ENCODE assay signal across 24 mouse cellular contexts in genomic region chr5:147502921-147503320, GRCm38 (mm10).
DNase-seq lines count a peak whose midpoint lies in the region; ATAC-seq and TF ChIP-seq lines count a peak whose summit lies in the region.
"Had no signal": no experiment of that assay in that cellular context is flagged by ENCODE, and none has a peak within 500 bp of the region (broad histone marks: within the 10 kb centered on the region; RNA-seq: fewer than 3 reads in every experiment).

No protein-coding gene starts in this region.

- no peaks in the 10 kb centered on the region for H3K9me3 ChIP-seq in heart, embryonic 11.5 days (replicated peaks; ENCODE audit: control insufficient read depth, low read length)
- no peaks in the 10 kb centered on the region for H3K9me3 ChIP-seq in stomach, postnatal 0 days (ENCODE audit: control insufficient read depth, low read length)
- H3K9me3 ChIP-seq: embryonic facial prominence, embryonic 13.5 days; embryonic facial prominence, embryonic 15.5 days; forebrain, embryonic 10.5 days; forebrain, embryonic 12.5 days had no signal

- WGBS in heart, embryonic 11.5 days (ENCODE audit: insufficient replicate concordance) = 66% methylated on average over 2 of the region's 2 CpGs
- 67% methylated on average over 2 of the region's 2 CpGs for WGBS in stomach, postnatal 0 days

- H3K27me3 ChIP-seq in heart, embryonic 11.5 days (ENCODE audit: control insufficient read depth, insufficient read depth, low read length) = no peaks in the 10 kb centered on the region
- no peaks in the 10 kb centered on the region for H3K27me3 ChIP-seq in stomach, postnatal 0 days (ENCODE audit: control insufficient read depth, insufficient read depth, low read length)
- H3K27me3 ChIP-seq: embryonic facial prominence, embryonic 13.5 days; embryonic facial prominence, embryonic 15.5 days; forebrain, embryonic 12.5 days; Patski had no signal

- H3K27ac ChIP-seq in heart, embryonic 11.5 days (ENCODE audit: low read depth, low read length) = no peak overlapping the region
- H3K27ac ChIP-seq in stomach, postnatal 0 days (replicated peaks) = no peak overlapping the region
- H3K27ac ChIP-seq: embryonic facial prominence, embryonic 13.5 days; embryonic facial prominence, embryonic 15.5 days; forebrain, embryonic 10.5 days; forebrain, embryonic 12.5 days had no signal

- no peak overlapping the region for H3K4me3 ChIP-seq in heart, embryonic 11.5 days (ENCODE audit: low read depth, low read length)
- no peak overlapping the region for H3K4me3 ChIP-seq in stomach, postnatal 0 days (ENCODE audit: low read depth, low read length)
- H3K4me3 ChIP-seq: embryonic facial prominence, embryonic 13.5 days; embryonic facial prominence, embryonic 15.5 days; erythroblast, embryonic 14.5 days; forebrain, embryonic 10.5 days; forebrain, embryonic 12.5 days had no signal

- TF ChIP-seq CTCF in stomach, postnatal 0 days (IDR thresholded peaks at IDR 0.05; ENCODE audit: low read depth) = no peak

- no peak overlapping the region for H3K4me2 ChIP-seq in heart, embryonic 11.5 days
- no peak overlapping the region for H3K4me2 ChIP-seq in stomach, postnatal 0 days (replicated peaks; ENCODE audit: low read depth)
- H3K4me2 ChIP-seq: embryonic facial prominence, embryonic 13.5 days; embryonic facial prominence, embryonic 15.5 days; forebrain, embryonic 12.5 days had no signal

- no peak overlapping the region for H3K9ac ChIP-seq in heart, embryonic 11.5 days (ENCODE audit: low read depth, low read length)
- no peak overlapping the region for H3K9ac ChIP-seq in stomach, postnatal 0 days (ENCODE audit: low read length)
- H3K9ac ChIP-seq: embryonic facial prominence, embryonic 13.5 days; embryonic facial prominence, embryonic 15.5 days; forebrain, embryonic 12.5 days had no signal

- H3K36me3 ChIP-seq in heart, embryonic 11.5 days (ENCODE audit: control insufficient read depth, insufficient read depth, low read length) = no peaks in the 10 kb centered on the region
- H3K36me3 ChIP-seq in stomach, postnatal 0 days (ENCODE audit: control insufficient read depth, insufficient read depth, low read length) = no peaks in the 10 kb centered on the region
- H3K36me3 ChIP-seq: embryonic facial prominence, embryonic 13.5 days; forebrain, embryonic 12.5 days had no signal

- 0 out of 2 replicates have a peak, but pooled peaks cover under 1% of the 10 kb centered on the region for H3K4me1 ChIP-seq in heart, embryonic 11.5 days (ENCODE audit: control insufficient read depth, insufficient read depth, low read length)
- H3K4me1 ChIP-seq in stomach, postnatal 0 days (replicated peaks; ENCODE audit: control insufficient read depth, insufficient read depth) = no peaks in the 10 kb centered on the region
- H3K4me1 ChIP-seq: embryonic facial prominence, embryonic 13.5 days; embryonic facial prominence, embryonic 15.5 days; forebrain, embryonic 10.5 days; forebrain, embryonic 12.5 days had no signal

- ATAC-seq in heart, embryonic 11.5 days (replicated peaks; ENCODE audit: insufficient number of reproducible peaks, low FRiP score, low TSS enrichment) = no peak
- no peak for ATAC-seq in stomach, postnatal 0 days (ENCODE audit: low FRiP score, low TSS enrichment)
- ATAC-seq: activated CD4-positive, CD25-positive, alpha-beta regulatory T cell, adult 4 months; forebrain, embryonic 14.5 days; forebrain, embryonic 16.5 days; Patski had no signal

- TF ChIP-seq EP300 in stomach, postnatal 0 days (optimal IDR thresholded peaks at IDR 0.05) = no peak

- DNase-seq in heart, adult 11 months = peak; percentile 71
- DNase-seq in 3T3-L1 (ENCODE audit: low read depth, low spot score) (peak; percentile 38), adipocyte (ENCODE audit: low spot score) (peak; percentile 29)
- no peak for DNase-seq in stomach, postnatal 0 days (ENCODE audit: low spot score)
- DNase-seq: adrenal gland, adult 2 months; adrenal gland, postnatal 10 days; adrenal gland, postnatal 25 days; cerebellum, adult 11 months; cerebellum, adult 18-20 months; cerebellum, adult 8-10 months; cerebellum, adult 9-11 months; cerebellum, postnatal 14 days; cerebellum, postnatal 36 days; embryo, embryonic 11 days had no signal
